Mouse (Mus musculus) embryonic facial prominence, embryonic 14.5 days (tissue): ENCODE measurements at regions not wholly inside any gene's neighbourhood (a gene's known extent, or its start where the extent isn't known, plus 50 kb on each side); places are given as distances from the start of the nearest gene placed in this dataset.
"Not testable (repeated sequence)": the region's sequence is repeated elsewhere in the genome, so short reads cannot be mapped to it uniquely, and the experiment has no call there.

ENCODE experiments used
- ATAC-seq: fragments of 200-750 bp; cut with Nextera tagmentation; 2 replicates; pipeline ENCODE4 v1.8.0; 2017; ENCODE audit warnings: low read depth, moderate number of reproducible peaks, moderate TSS enrichment
- DNase-seq: peaks from one replicate; pipeline ENCODE4 v3.0.0-alpha.2; 2015; ENCODE audit warnings: low spot score
- H3K27ac ChIP-seq: fragments of 300-500 bp; sonication (generic); replicated peaks from 2 replicates; pipeline ENCODE4 v1.5.1; 2014; ENCODE audit warnings: low read depth, mild to moderate bottlenecking, low read length, moderate library complexity
- H3K27me3 ChIP-seq: fragments of 300-500 bp; sonication (generic); replicated peaks from 2 replicates; pipeline ENCODE4 v1.6.1; 2014; ENCODE audit warnings: low read length; ENCODE audit not compliant: control insufficient read depth, insufficient read depth
- H3K36me3 ChIP-seq: fragments of 300-500 bp; sonication (generic); 2 replicates; pipeline ENCODE4 v1.6.1; 2014; ENCODE audit warnings: low read length, mixed read lengths; ENCODE audit not compliant: control insufficient read depth, insufficient read depth
- H3K4me1 ChIP-seq: fragments of 300-500 bp; sonication (generic); 2 replicates; pipeline ENCODE4 v1.6.1; 2014; ENCODE audit warnings: antibody characterized with exemption, low read length; ENCODE audit not compliant: control insufficient read depth, insufficient read depth
- H3K4me2 ChIP-seq: fragments of 300-500 bp; sonication (generic); 2 replicates; pipeline ENCODE4 v1.6.1; 2014; ENCODE audit warnings: low read depth, mild to moderate bottlenecking, low read length, moderate library complexity, mixed read lengths
- H3K4me3 ChIP-seq: fragments of 300-500 bp; sonication (generic); 2 replicates; pipeline ENCODE4 v1.5.1; 2014; ENCODE audit warnings: low read depth, mild to moderate bottlenecking, low read length
- H3K9ac ChIP-seq: fragments of 300-500 bp; sonication (generic); 2 replicates; pipeline ENCODE4 v1.6.1; 2014; ENCODE audit warnings: low read depth, mild to moderate bottlenecking, low read length, moderate library complexity, mixed read lengths
- H3K9me3 ChIP-seq: fragments of 300-500 bp; sonication (generic); 2 replicates; pipeline ENCODE4 v1.6.1; 2016; ENCODE audit warnings: low read length; ENCODE audit not compliant: control insufficient read depth
- WGBS: fragments of 180-500 bp; shearing (Covaris S2); extraction: QIAGEN DNeasy Blood & Tissue Kit; methylation state at CpG from one replicate; pipeline ENCODE4 v1.1.7; 2014; 5-methylcytosine and 5-hydroxymethylcytosine counted together

DNA sequence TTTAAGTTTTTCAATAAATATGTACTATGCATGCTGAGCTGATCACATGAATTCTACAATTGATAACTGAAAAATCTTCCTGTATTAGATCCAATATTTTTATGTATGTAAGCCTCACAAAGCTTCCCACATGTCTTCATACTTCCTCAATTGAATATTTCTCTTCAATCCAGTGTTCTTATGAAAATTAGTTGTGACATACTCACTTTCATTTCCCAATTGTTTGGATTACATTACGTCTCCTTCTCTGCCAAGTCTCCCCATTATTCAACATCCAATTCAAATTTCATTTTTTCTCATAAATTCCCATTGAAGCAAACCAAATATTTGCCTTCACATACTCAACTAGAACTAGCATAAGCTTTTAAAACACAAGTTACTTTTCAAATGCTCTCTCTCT lies 76.3 kb upstream of the Gucy1a1 start:
- no peak overlapping the region for H3K27ac ChIP-seq
- ATAC-seq (no peak), DNase-seq (peak; percentile 10)
- no peaks in the 10 kb centered on the region for H3K27me3 ChIP-seq
- H3K36me3 ChIP-seq: no peaks in the 10 kb centered on the region
- H3K4me1 ChIP-seq: no peaks in the 10 kb centered on the region
- no peak overlapping the region for H3K4me2 ChIP-seq
- WGBS: 60% methylated on average over 1 of the region's 1 CpGs
- H3K9me3 ChIP-seq: no peaks in the 10 kb centered on the region
- H3K9ac ChIP-seq: no peak overlapping the region
- H3K4me3 ChIP-seq: no peak overlapping the region

DNA sequence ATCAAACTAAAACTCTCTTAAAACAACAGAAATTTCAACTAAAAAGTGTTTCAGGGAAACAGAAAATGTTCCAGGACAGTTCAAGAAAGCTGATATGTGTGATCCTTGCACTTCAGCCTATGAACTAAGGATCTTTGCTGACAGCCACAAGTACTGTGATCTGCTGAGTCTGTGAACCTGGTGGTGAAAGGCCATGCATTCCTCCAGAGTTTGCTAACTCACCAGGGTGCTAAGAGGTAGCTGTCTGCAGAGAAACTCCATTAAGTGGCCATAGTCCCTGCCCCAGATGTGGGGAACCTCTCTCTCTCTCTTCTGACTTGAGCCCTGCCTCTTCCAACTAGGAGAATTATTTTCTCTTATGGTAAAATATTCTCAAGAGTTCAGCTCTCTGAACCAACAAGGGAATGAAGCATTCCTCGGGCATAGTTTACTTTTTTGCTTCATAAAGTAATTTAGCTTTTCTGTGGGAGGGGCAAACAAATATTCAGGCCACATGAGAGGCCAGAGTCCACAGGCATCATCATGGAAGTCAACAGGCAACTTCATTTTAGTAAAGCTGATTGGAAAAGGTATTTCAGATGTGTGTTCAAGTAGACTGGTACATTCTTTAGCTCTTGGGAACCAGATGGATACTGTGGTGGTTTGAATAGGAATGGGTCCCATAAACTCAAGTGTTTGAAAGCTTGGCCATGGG lies 73.8 kb upstream of the Gucy1a1 start:
- H3K27me3 ChIP-seq, H3K4me2 ChIP-seq, DNase-seq, H3K4me1 ChIP-seq, H3K4me3 ChIP-seq, H3K36me3 ChIP-seq, H3K9me3 ChIP-seq, H3K27ac ChIP-seq, ATAC-seq, H3K9ac ChIP-seq: not testable (repeated sequence)
- WGBS: 42% methylated on average over 1 of the region's 1 CpGs

DNA sequence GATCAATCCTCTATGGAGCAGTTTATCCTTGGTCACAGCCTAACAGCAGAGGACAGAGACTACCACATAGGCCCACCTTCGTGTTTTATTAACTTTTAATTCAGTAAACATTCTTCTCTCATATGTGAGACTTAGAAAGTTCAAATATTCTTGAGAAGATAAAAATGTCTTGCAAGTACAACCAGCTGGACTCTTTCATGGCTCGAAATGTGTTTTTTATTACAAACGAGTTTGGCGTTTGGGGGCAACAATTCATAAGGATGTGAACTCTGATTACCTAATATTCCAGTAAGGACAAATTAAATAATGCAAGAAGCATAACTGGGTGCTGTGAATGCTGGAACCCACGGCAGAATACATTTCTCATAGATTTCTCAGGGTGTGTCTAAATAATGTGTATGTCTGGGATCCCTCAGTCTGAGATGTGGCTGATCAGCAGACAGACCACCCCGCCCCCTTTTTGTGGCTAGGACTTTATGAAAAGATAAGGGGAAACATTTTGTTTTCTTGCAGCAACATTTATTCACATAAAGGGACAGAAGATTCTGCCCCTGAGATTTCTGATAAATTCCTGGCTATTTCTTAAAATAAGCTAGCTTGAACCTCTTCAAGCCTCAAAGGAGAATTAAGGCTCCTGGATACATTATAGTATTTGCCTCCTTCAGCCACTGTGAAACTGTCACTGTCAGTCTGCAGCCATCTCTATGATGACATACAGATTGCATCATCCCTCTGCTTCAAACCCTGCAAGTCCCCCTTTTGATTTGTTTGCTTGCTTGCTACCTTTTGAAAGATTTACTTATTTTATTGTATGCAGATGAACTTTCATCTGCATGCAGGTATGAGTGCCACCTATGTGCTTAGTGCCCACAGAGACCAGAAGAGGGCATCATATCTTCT lies 69.2 kb upstream of the Gucy1a1 start:
- H3K27me3 ChIP-seq: no peaks in the 10 kb centered on the region
- no peaks in the 10 kb centered on the region for H3K4me1 ChIP-seq
- H3K4me3 ChIP-seq: no peak overlapping the region
- H3K27ac ChIP-seq: no peak overlapping the region
- no peak for DNase-seq
- H3K36me3 ChIP-seq: no peaks in the 10 kb centered on the region
- no peak for ATAC-seq
- H3K9me3 ChIP-seq: no peaks in the 10 kb centered on the region
- no peak overlapping the region for H3K4me2 ChIP-seq
- no peak overlapping the region for H3K9ac ChIP-seq
- 73% methylated on average over 6 of the region's 6 CpGs for WGBS

DNA sequence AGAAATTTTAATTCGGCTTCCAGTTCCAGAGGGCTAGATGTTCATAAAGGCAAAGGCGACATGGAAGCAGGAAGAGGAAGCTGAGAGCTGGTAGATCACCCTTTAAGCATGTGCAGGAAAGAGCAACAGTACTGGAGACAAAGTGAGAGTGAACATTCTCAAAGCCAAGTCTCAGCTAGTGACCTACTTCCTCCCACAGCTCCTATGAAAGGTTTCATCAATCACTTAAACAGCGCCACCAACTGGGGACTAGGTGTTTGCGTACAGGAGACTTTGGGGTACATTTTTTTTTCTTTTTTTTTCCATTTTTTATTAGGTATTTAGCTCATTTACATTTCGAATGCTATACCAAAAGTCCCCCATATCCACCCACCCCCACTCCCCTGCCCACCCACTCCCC lies 61.7 kb upstream of the Gucy1a1 start:
- ATAC-seq (no peak), DNase-seq (no peak)
- H3K9ac ChIP-seq: no peak overlapping the region
- 80% methylated on average over 5 of the region's 5 CpGs for WGBS
- H3K4me3 ChIP-seq: no peak overlapping the region
- no peak overlapping the region for H3K27ac ChIP-seq
- H3K36me3 ChIP-seq: no peaks in the 10 kb centered on the region
- no peaks in the 10 kb centered on the region for H3K27me3 ChIP-seq
- no peak overlapping the region for H3K4me2 ChIP-seq
- H3K4me1 ChIP-seq: no peaks in the 10 kb centered on the region
- no peaks in the 10 kb centered on the region for H3K9me3 ChIP-seq
